Comparison of ENCODE assay signal across 9 mouse cellular contexts in genomic region chr1:174921298-174921955, GRCm38 (mm10). TPM values are rescaled to one million over a fixed set of nuclear protein-coding genes. Genes with fewer than 3 reads are reported as not detected.
DNase-seq lines count a peak whose midpoint lies in the region; ATAC-seq and TF ChIP-seq lines count a peak whose summit lies in the region.
"Had no signal": no experiment of that assay in that cellular context is flagged by ENCODE, and none has a peak within 500 bp of the region (broad histone marks: within the 10 kb centered on the region; RNA-seq: fewer than 3 reads in every experiment).

Gene Grem2 (minus strand): TSS chr1:174921819.

- H3K4me3 ChIP-seq in kidney, adult 2 months (ENCODE audit: insufficient read depth, low read depth, low read length) = peak within 1 kb of the TSS; percentile 35
- H3K4me3 ChIP-seq in embryonic facial prominence, embryonic 11.5 days (ENCODE audit: low read depth, low read length) = peak within 1 kb of the TSS; percentile 24
- peak within 1 kb of the TSS; percentile 35 to 41 for H3K4me3 ChIP-seq in heart, embryonic 14.5 days (ENCODE audit: control insufficient read depth in 1 of 2, insufficient read depth in 1 of 2, low read depth in 1 of 2, low read length in 2 of 2)

- 5% methylated on average over 30 of the region's 30 CpGs for WGBS in kidney, adult 2 months
- 7% methylated on average over 25 of the region's 30 CpGs for WGBS in embryonic facial prominence, embryonic 11.5 days
- WGBS in heart, embryonic 14.5 days = 4% methylated on average over 30 of the region's 30 CpGs

- no peaks in the 10 kb centered on the region for H3K9me3 ChIP-seq in embryonic facial prominence, embryonic 11.5 days (replicated peaks; ENCODE audit: control insufficient read depth, low read length)
- H3K9me3 ChIP-seq in heart, embryonic 14.5 days (ENCODE audit: control insufficient read depth, low read length) = no peaks in the 10 kb centered on the region

- H3K27ac ChIP-seq in kidney, adult 2 months (ENCODE audit: insufficient read depth, low read depth, low read length) = no peak within 1 kb of the TSS
- no peak within 1 kb of the TSS for H3K27ac ChIP-seq in embryonic facial prominence, embryonic 11.5 days (replicated peaks; ENCODE audit: low read depth, low read length)
- H3K27ac ChIP-seq in heart, embryonic 14.5 days (replicated peaks in 1 of 2; ENCODE audit: control insufficient read depth in 1 of 2, insufficient read depth in 1 of 2, low read depth in 2 of 2, low read length in 2 of 2) = no peak within 1 kb of the TSS

- ATAC-seq in embryonic facial prominence, embryonic 11.5 days (replicated peaks; ENCODE audit: insufficient number of reproducible peaks, low FRiP score, low TSS enrichment, low read depth) = peak; percentile 94
- ATAC-seq in heart, embryonic 14.5 days (ENCODE audit: insufficient number of reproducible peaks, insufficient read depth, low FRiP score, low read depth) = peak; percentile 75; the same call in 1 of the 2 replicates
- ATAC-seq: Patski had no signal

- TF ChIP-seq CTCF in kidney, adult 2 months (conservative IDR thresholded peaks at IDR 0.05; ENCODE audit: insufficient read depth, insufficient read length, low read depth, low read length) = no peak

- peak within 1 kb of the TSS; percentile 4; the same call in 1 of the 2 replicates for H3K9ac ChIP-seq in embryonic facial prominence, embryonic 11.5 days (replicated peaks; ENCODE audit: low read length)
- peak within 1 kb of the TSS; percentile 27; the same call in 1 of the 2 replicates for H3K9ac ChIP-seq in heart, embryonic 14.5 days (ENCODE audit: low read length)

- no peaks in the 10 kb centered on the region for H3K36me3 ChIP-seq in kidney, adult 2 months (ENCODE audit: control insufficient read depth, insufficient read depth, low read length)
- no peaks in the 10 kb centered on the region for H3K36me3 ChIP-seq in embryonic facial prominence, embryonic 11.5 days (replicated peaks; ENCODE audit: control insufficient read depth, insufficient read depth, low read depth, low read length)
- no peaks in the 10 kb centered on the region for H3K36me3 ChIP-seq in heart, embryonic 14.5 days (ENCODE audit: control insufficient read depth, insufficient read depth, low read length)

- TF ChIP-seq POLR2A in kidney, adult 2 months (IDR thresholded peaks at IDR 0.05; ENCODE audit: low read depth, low read length) = no peak

- no peak for DNase-seq in kidney, adult 2 months
- DNase-seq in kidney, adult 11 months = no peak
- DNase-seq in embryonic facial prominence, embryonic 11.5 days (ENCODE audit: low spot score) = peak; percentile 70
- DNase-seq in left cerebral cortex, adult 11 months (ENCODE audit: low spot score) = peak; percentile 27
- peak; percentile 69 for DNase-seq in lung, postnatal 10 days
- DNase-seq in retina, embryonic 14.5 days (ENCODE audit: low spot score) = peak; percentile 71
- no peak for DNase-seq in B cell, adult 2 months

- H3K4me1 ChIP-seq in kidney, adult 2 months (ENCODE audit: control insufficient read depth, insufficient read depth, low read length) = no peaks in the 10 kb centered on the region
- H3K4me1 ChIP-seq in embryonic facial prominence, embryonic 11.5 days (ENCODE audit: control insufficient read depth, insufficient read depth, low read length) = no peaks in the 10 kb centered on the region
- H3K4me1 ChIP-seq in heart, embryonic 14.5 days (ENCODE audit: control insufficient read depth in 2 of 2, insufficient read depth in 2 of 2, low read length in 2 of 2) = 0 out of 4 replicates have a peak, but pooled peaks cover 0 to 4% of the 10 kb centered on the region in 2 experiments

- peak within 1 kb of the TSS; percentile 57 for H3K4me2 ChIP-seq in embryonic facial prominence, embryonic 11.5 days (ENCODE audit: low read depth, low read length)
- peak within 1 kb of the TSS; percentile 75 for H3K4me2 ChIP-seq in heart, embryonic 14.5 days (ENCODE audit: low read length)

- H3K27me3 ChIP-seq in kidney, adult 2 months (replicated peaks; ENCODE audit: control insufficient read depth, insufficient read depth, low read length) = no peaks in the 10 kb centered on the region
- H3K27me3 ChIP-seq in embryonic facial prominence, embryonic 11.5 days (ENCODE audit: control insufficient read depth, insufficient read depth, low read length) = no peaks in the 10 kb centered on the region
- H3K27me3 ChIP-seq in heart, embryonic 14.5 days (ENCODE audit: control insufficient read depth, insufficient read depth, low read length) = peaks cover 7% of the 10 kb centered on the region; the same call in 1 of the 2 replicates

RNA-seq across cellular contexts. Expression of gene Grem2, which starts in this region (rescaled TPM):
- 4.9 and 5.3 TPM in 2 replicates for polyA plus RNA-seq in kidney, adult 2 months (2012; rRNA removed)
- 0.64 and 1.0 TPM in 2 replicates for polyA plus RNA-seq in embryonic facial prominence, embryonic 11.5 days (2014; fragmentation: Nextera tagmentation; extraction: Ambion mirVana)
- polyA plus RNA-seq in heart, embryonic 14.5 days (2014; fragmentation: Nextera tagmentation; extraction: Ambion mirVana) = 0.05 TPM in 1 of 2 replicates, not detected in the other
- polyA plus RNA-seq: Patski had no signal

Comparison
In these comparisons a context has a peak if more than half of its experiments do, and no peak if none do; other contexts are left out.
1. Peak in ATAC-seq, H3K4me3 ChIP-seq, H3K9ac ChIP-seq and H3K4me2 ChIP-seq in heart, embryonic 14.5 days; RNA of the gene not detected or under 1 TPM.
2. DNase-seq: peak in embryonic facial prominence, embryonic 11.5 days (single experiment), left cerebral cortex, adult 11 months (single experiment), lung, postnatal 10 days (single experiment) and retina, embryonic 14.5 days (single experiment); none in kidney, adult 2 months (single experiment), kidney, adult 11 months (single experiment) and B cell, adult 2 months (0 of 2).
3. Peak in every context shown above with its lines, with median percentiles within 50 percentile points of each other: H3K4me3 ChIP-seq.